Mouse (Mus musculus) spleen, adult 2 months (tissue): ENCODE results near the gene Sdsl. TPM values are rescaled to one million over a fixed set of nuclear protein-coding genes. Genes with fewer than 3 reads are reported as not detected.

Experiments used
- DNase-seq, 2 experiments: peaks; one replicate each; pipeline versions ENCODE4 v3.0.0 to v3.0.0-alpha.2; 2012 to 2021; ENCODE audit warnings: low spot score in 2 of 2, low read depth in 1 of 2
- H3K27ac ChIP-seq: fragments of 200-500 bp; 2 replicates; pipeline ENCODE4 v1.5.1; 2012; ENCODE audit warnings: low read length, inconsistent platforms; ENCODE audit not compliant: insufficient read depth
- H3K27me3 ChIP-seq: fragments of 200-500 bp; 2 replicates; pipeline ENCODE4 v1.6.1; 2012; ENCODE audit warnings: mild to moderate bottlenecking, moderate library complexity, low read length, inconsistent platforms; ENCODE audit not compliant: control insufficient read depth, insufficient read depth
- H3K36me3 ChIP-seq: fragments of 200-500 bp; 2 replicates; pipeline ENCODE4 v1.6.1; 2012; ENCODE audit warnings: mild to moderate bottlenecking, low read length, inconsistent platforms; ENCODE audit not compliant: control insufficient read depth, insufficient read depth
- H3K4me1 ChIP-seq: fragments of 200-500 bp; 2 replicates; pipeline ENCODE4 v1.6.1; 2011; ENCODE audit warnings: inconsistent platforms; ENCODE audit not compliant: control insufficient read depth, insufficient read depth, insufficient read length
- H3K4me3 ChIP-seq: fragments of 200-500 bp; 2 replicates; pipeline ENCODE4 v1.5.1; 2011; ENCODE audit warnings: mild to moderate bottlenecking, inconsistent platforms; ENCODE audit not compliant: insufficient read depth, insufficient read length; ENCODE audit errors: extremely low read depth
- CTCF ChIP-seq: fragments of 200-500 bp; IDR thresholded peaks from 2 replicates; pipeline ENCODE4 v1.5.1; 2011; ENCODE audit warnings: mild to moderate bottlenecking, inconsistent platforms; ENCODE audit not compliant: insufficient read depth, insufficient read length, insufficient replicate concordance; ENCODE audit errors: extremely low read depth
- POLR2A ChIP-seq: fragments of 200-500 bp; IDR thresholded peaks from 2 replicates; pipeline ENCODE4 v1.6.1; 2011; ENCODE audit warnings: low read depth, low read length, inconsistent platforms
- WGBS: fragments of 180-500 bp; shearing (Covaris S2); methylation state at CpG from one replicate; pipeline ENCODE4 v1.1.7; 2018; 5-methylcytosine and 5-hydroxymethylcytosine counted together
- polyA plus RNA-seq: library from polyadenylated mRNA; depleted of rRNA; stranded (reverse); fragments of >200 nt; gene quantifications from 2 replicates; pipeline ENCODE4 v1.2.3, GENCODE M21; 2012; rRNA removed

Sdsl gene
- polyA plus RNA-seq, 1 experiment, result 4.0 TPM

DNA sequence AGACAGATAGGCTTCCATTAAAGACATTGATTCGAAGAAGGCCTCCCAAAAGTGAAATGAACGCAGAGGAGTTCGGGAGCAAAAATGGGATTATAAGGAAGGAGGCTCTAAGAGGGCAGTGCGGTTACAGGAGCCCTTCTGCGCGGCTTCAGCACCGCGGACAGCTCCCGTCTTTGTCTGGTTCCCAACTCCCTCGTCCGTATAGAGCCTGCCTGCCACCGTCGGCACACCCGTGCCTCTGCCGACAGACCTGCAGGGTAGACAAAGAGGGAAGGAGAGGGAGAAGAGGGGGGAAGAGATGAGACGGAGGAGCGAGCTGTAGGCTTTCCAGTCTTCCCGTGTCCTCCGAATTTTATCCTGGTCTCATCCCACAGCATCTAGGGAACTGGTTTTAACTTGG is 48.6 kb downstream of the Sdsl start:
- 2% methylated on average over 19 of the region's 19 CpGs for WGBS
- DNase-seq, result no peak
- Histone ChIP-seq H3K36me3 (no peaks in the 10 kb centered on the region), H3K27me3 (peaks cover 14% of the 10 kb centered on the region), H3K27ac (no peak overlapping the region), H3K4me3 (no peak overlapping the region), H3K4me1 (no peaks in the 10 kb centered on the region)
- TF ChIP-seq CTCF (no peak), POLR2A (no peak)

GRCm38 (mm10) chr5:120420106-120420505 is 52.5 kb downstream of the Sdsl start:
- TF ChIP-seq CTCF (no peak), POLR2A (no peak)
- 87% methylated on average over 8 of the region's 8 CpGs for WGBS
- Histone ChIP-seq H3K36me3 (no peaks in the 10 kb centered on the region), H3K27me3 (no peaks in the 10 kb centered on the region), H3K4me1 (no peaks in the 10 kb centered on the region), H3K4me3 (no peak overlapping the region), H3K27ac (no peak overlapping the region)
- DNase-seq, result no peak

DNA sequence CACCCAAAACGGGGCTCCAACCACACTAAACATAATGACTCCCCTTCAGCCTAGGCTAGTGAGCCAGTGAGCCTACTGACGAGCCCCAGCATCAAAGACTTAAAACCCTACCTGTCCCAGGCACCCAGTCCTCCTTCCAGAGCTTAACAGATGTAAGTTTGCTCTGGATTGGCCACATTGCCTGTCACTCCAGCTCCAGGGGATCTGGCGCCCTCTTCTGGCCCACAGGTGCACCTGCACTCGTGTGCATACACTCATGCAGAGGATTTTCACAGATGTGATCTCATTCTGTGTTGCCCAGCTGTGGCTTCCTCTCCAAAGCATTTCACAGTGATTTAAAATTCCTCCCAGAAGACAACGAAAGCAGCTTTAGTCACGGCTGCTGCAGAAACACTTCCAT is 59.2 kb downstream of the Sdsl start:
- no peak overlapping the region for H3K27ac ChIP-seq
- no peaks in the 10 kb centered on the region for H3K4me1 ChIP-seq
- no peaks in the 10 kb centered on the region for H3K36me3 ChIP-seq
- no peak overlapping the region for H3K4me3 ChIP-seq
- DNase-seq, result no peak
- TF ChIP-seq POLR2A, result no peak
- no peak for TF ChIP-seq CTCF
- 78% methylated on average over 6 of the region's 6 CpGs for WGBS
- no peaks in the 10 kb centered on the region for H3K27me3 ChIP-seq

DNA sequence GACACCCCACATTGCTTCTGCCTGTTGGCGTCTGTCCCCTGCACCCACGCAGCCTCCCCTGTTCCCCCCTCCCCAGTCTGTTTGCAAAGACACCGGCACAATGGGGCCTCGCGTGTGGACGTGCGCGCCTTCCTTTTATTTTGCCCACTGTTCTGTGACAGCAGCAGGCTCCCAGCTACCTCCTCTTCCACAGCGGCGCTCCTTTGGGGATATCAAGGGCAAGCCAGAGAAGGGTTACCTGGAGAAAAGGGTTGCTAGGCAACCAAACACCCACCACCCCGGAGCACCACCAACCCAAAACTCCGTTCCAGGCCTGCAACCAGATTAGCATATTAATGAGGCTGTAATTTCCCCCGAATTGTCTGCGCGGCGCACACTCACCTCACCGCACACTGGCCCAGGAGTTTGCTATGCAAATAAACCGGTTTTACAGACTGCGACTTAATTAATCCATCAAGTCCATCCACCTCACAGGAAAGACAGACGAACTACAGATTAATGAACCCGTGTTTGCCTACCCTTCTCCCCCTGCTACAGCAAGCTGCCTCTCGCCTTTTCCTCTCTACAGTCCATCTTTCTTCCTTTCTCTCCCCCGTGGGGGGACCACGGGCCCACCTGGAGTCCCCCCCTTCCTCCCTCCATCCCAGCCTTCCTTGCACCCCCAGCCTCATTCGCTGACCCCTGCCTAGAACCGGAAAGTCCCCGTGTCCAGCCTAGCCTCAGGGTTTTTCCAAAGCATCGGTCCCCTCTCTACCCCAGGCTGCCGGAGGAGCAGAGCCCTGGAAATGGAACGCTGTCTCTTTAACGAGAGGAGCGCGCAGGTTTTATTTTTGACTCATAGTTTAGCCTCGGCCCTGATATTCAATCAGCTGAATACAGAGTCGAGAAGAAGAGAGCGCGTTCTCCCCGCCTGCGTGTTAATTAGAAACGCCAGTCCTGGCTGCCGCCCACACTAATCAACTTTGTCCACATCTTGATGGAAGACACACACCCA is 62.9 kb downstream of the Sdsl start:
- Histone ChIP-seq H3K36me3 (no peaks in the 10 kb centered on the region), H3K27ac (no peak overlapping the region), H3K4me3 (no peak overlapping the region), H3K4me1 (no peaks in the 10 kb centered on the region), H3K27me3 (no peaks in the 10 kb centered on the region)
- 11% methylated on average over 41 of the region's 41 CpGs for WGBS
- DNase-seq, result no peak
- no peak for TF ChIP-seq POLR2A
- TF ChIP-seq CTCF, result no peak

GRCm38 (mm10) chr5:120408933-120409332 is 63.7 kb downstream of the Sdsl start:
- no peak for DNase-seq
- Histone ChIP-seq H3K27ac (no peak overlapping the region), H3K4me1 (no peaks in the 10 kb centered on the region), H3K27me3 (no peaks in the 10 kb centered on the region), H3K4me3 (no peak overlapping the region), H3K36me3 (no peaks in the 10 kb centered on the region)
- WGBS, result 69% methylated on average over 14 of the region's 14 CpGs
- TF ChIP-seq POLR2A (no peak), CTCF (no peak)

Other genes with a start within 250 kb of the Sdsl start
- not detected in 2 replicates for gene Lhx5, start 41.1 kb downstream of the Sdsl start, polyA plus RNA-seq
- not detected in 2 replicates for gene Sds, start 3.7 kb upstream of the Sdsl start, polyA plus RNA-seq
- gene Plbd2, start 30.8 kb upstream of the Sdsl start, polyA plus RNA-seq, result 34.7 and 35.6 TPM in 2 replicates
- 52.0 and 56.4 TPM in 2 replicates for gene Slc8b1, start 38.4 kb upstream of the Sdsl start, polyA plus RNA-seq
- 54.5 and 58.8 TPM in 2 replicates for gene Tpcn1, start 115.9 kb upstream of the Sdsl start, polyA plus RNA-seq
- gene Iqcd, start 116.2 kb upstream of the Sdsl start, polyA plus RNA-seq, result 0.38 and 0.40 TPM in 2 replicates
- 8.0 and 8.8 TPM in 2 replicates for gene Rita1, start 139.8 kb upstream of the Sdsl start, polyA plus RNA-seq
- gene Ddx54, start 139.9 kb upstream of the Sdsl start, polyA plus RNA-seq, result 80.8 and 131 TPM in 2 replicates
- gene Cfap73, start 161.4 kb upstream of the Sdsl start, polyA plus RNA-seq, result not detected in 2 replicates
- 14.9 and 18.9 TPM in 2 replicates for gene Rasal1, start 176.0 kb upstream of the Sdsl start, polyA plus RNA-seq
- gene Dtx1, start 239.1 kb upstream of the Sdsl start, polyA plus RNA-seq, result 264 and 351 TPM in 2 replicates